Mouse (Mus musculus) limb, embryonic 13.5 days (tissue): Measurements from ENCODE around the gene Sf3b3. TPM values are rescaled to one million over a fixed set of nuclear protein-coding genes. Genes with fewer than 3 reads are reported as not detected.

Experiments used
- ATAC-seq: fragments of 200-750 bp; cut with Nextera tagmentation; 2 replicates; pipeline ENCODE4 v1.8.0; 2017; ENCODE audit warnings: low read depth, moderate number of reproducible peaks, moderate TSS enrichment; ENCODE audit not compliant: low FRiP score
- H3K27ac ChIP-seq: fragments of 300-500 bp; sonication (generic); 2 replicates; pipeline ENCODE4 v1.5.1; 2015; ENCODE audit warnings: inconsistent platforms, mild to moderate bottlenecking, moderate library complexity
- H3K27me3 ChIP-seq: fragments of 300-500 bp; sonication (generic); 2 replicates; pipeline ENCODE4 v1.6.1; 2015; ENCODE audit warnings: mild to moderate bottlenecking, inconsistent platforms
- H3K36me3 ChIP-seq: fragments of 300-500 bp; sonication (generic); 2 replicates; pipeline ENCODE4 v1.6.1; 2015; ENCODE audit warnings: inconsistent platforms, mild to moderate bottlenecking, moderate library complexity
- H3K4me1 ChIP-seq: fragments of 300-500 bp; sonication (generic); 2 replicates; pipeline ENCODE4 v1.6.1; 2015; ENCODE audit warnings: inconsistent platforms
- H3K4me2 ChIP-seq: fragments of 300-500 bp; sonication (generic); replicated peaks from 2 replicates; pipeline ENCODE4 v1.6.1; 2015; ENCODE audit warnings: inconsistent platforms, mild to moderate bottlenecking, moderate library complexity
- H3K4me3 ChIP-seq: fragments of 300-500 bp; sonication (generic); 2 replicates; pipeline ENCODE4 v1.5.1; 2015; ENCODE audit warnings: moderate library complexity, mild to moderate bottlenecking, inconsistent platforms
- H3K9ac ChIP-seq: fragments of 300-500 bp; sonication (generic); 2 replicates; pipeline ENCODE4 v1.6.1; 2015; ENCODE audit warnings: mild to moderate bottlenecking, inconsistent platforms
- H3K9me3 ChIP-seq: fragments of 300-500 bp; sonication (generic); 2 replicates; pipeline ENCODE4 v1.6.1; 2016; ENCODE audit warnings: inconsistent platforms
- WGBS: fragments of 180-500 bp; shearing (Covaris S2); methylation state at CpG from one replicate; pipeline ENCODE4 v1.1.7; 2015; 5-methylcytosine and 5-hydroxymethylcytosine counted together
- polyA plus RNA-seq: library from polyadenylated mRNA; unstranded; fragments of >200 nt; fragmentation: Nextera tagmentation; extraction: Ambion mirVana; gene quantifications from 2 replicates; pipeline ENCODE4 v1.2.1, GENCODE M21; 2015

The Sf3b3 gene
- polyA plus RNA-seq, 1 experiment from 2014 or later = 171 TPM

GRCm38 (mm10) chr8:110844941-110845340, 1.6 kb downstream of the Sf3b3 start:
- Histone ChIP-seq H3K27ac (no peak overlapping the region), H3K9ac (no peak overlapping the region), H3K4me3 (peak overlapping the region; percentile 89), H3K4me2 (peak overlapping the region; percentile 92), H3K9me3 (no peaks in the 10 kb centered on the region), H3K27me3 (no peaks in the 10 kb centered on the region), H3K36me3 (peaks cover 53% of the 10 kb centered on the region), H3K4me1 (peaks cover 30% of the 10 kb centered on the region)
- WGBS = 76% methylated on average over 3 of the region's 3 CpGs
- no peak for ATAC-seq

DNA sequence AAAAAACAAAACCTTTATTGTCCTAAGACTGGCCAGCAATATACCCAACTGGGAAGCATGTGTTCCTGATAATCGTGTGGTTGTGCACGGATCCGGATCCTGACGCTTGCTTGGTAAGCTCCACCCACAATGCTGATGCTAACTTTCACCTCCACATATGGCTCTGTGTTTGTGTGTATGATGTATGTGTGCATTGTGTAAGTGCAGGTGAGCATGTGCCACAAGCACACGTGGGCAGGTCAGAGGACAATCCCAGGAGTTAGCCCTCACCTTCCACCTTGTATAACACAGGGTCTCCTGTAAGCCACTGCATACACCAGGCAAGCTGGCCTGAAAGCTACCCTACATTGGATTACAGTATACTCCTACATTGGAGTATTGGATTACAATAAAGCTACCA, 3.4 kb downstream of the Sf3b3 start:
- no peak for ATAC-seq
- H3K36me3 ChIP-seq = peaks cover 64% of the 10 kb centered on the region

DNA sequence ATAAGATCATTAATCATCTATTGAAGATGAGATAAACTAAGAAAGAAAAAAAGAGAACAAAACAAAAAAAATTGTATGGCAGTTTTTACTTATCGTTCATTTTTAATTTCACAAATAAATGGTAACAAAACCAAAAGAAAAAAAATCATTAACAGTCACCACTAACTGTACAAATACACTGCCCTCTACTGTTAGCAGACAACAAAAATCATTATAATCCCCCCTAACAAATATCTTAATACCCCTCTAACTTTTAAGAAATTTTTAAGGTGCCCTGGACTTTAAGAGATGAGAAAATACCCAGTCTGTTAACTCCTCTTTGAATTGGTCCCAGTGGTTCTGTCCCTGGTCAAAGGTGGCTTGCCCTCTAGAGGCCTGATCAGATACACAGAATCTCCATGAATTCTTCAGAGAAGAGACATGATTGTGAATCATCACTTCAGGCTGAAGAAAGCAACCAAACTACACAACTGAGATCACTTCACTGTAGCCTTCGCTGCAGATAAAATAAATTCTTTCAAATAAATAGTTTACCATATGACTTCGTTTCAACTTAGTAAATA, 4.5 kb downstream of the Sf3b3 start:
- no peak for ATAC-seq
- Histone ChIP-seq H3K4me2 (no peak overlapping the region), H3K4me1 (peaks cover 18% of the 10 kb centered on the region), H3K9me3 (no peaks in the 10 kb centered on the region), H3K27ac (no peak overlapping the region), H3K36me3 (peaks cover 75% of the 10 kb centered on the region), H3K4me3 (no peak overlapping the region), H3K27me3 (no peaks in the 10 kb centered on the region), H3K9ac (no peak overlapping the region)
- WGBS = 93% methylated on average over 3 of the region's 3 CpGs

More for the DNA sequence above, 3.4 kb downstream of the Sf3b3 start:
- Histone ChIP-seq H3K9ac (no peak overlapping the region), H3K27ac (no peak overlapping the region), H3K4me2 (no peak overlapping the region), H3K4me1 (peaks cover 26% of the 10 kb centered on the region), H3K4me3 (no peak overlapping the region), H3K27me3 (no peaks in the 10 kb centered on the region), H3K9me3 (no peaks in the 10 kb centered on the region)
- 79% methylated on average over 5 of the region's 5 CpGs for WGBS

- H3K4me2 ChIP-seq = no peak overlapping the region
- no peaks in the 10 kb centered on the region for H3K27me3 ChIP-seq
- H3K4me1 ChIP-seq = no peaks in the 10 kb centered on the region
- no peak overlapping the region for H3K27ac ChIP-seq
- no peak overlapping the region for H3K9ac ChIP-seq
- H3K36me3 ChIP-seq = peaks cover 94% of the 10 kb centered on the region
- no peak overlapping the region for H3K4me3 ChIP-seq
- no peaks in the 10 kb centered on the region for H3K9me3 ChIP-seq
- 89% methylated on average over 3 of the region's 3 CpGs for WGBS
- no peak for ATAC-seq
These were observed 14.6 kb downstream of the Sf3b3 start for GRCm38 (mm10) chr8:110831956-110832355.

GRCm38 (mm10) chr8:110828511-110828910, 18.1 kb downstream of the Sf3b3 start:
- ATAC-seq = no peak
- Histone ChIP-seq H3K36me3 (peaks cover 95% of the 10 kb centered on the region), H3K4me3 (no peak overlapping the region), H3K4me1 (no peaks in the 10 kb centered on the region), H3K4me2 (no peak overlapping the region), H3K9me3 (no peaks in the 10 kb centered on the region), H3K27me3 (no peaks in the 10 kb centered on the region), H3K9ac (no peak overlapping the region), H3K27ac (no peak overlapping the region)
- 76% methylated on average over 3 of the region's 3 CpGs for WGBS

DNA sequence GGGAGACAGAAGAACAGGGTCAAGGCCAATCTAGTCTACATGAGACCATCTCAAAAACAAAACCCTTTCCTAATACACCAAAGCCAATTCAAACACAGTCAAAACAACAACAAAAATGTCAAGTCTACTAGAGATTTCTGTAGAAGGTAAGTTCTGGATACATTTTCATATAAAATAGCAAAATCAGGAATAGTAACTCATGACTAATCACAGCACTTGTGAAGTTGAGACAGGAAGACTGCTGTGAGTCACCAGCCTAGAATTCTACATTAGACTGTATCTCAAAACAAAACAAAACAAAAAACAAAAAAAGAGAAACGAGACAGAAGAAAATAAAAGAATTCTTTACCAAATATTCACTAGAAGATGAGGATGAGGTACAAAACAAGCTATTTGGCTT, 21.7 kb downstream of the Sf3b3 start:
- ATAC-seq = no peak

DNA sequence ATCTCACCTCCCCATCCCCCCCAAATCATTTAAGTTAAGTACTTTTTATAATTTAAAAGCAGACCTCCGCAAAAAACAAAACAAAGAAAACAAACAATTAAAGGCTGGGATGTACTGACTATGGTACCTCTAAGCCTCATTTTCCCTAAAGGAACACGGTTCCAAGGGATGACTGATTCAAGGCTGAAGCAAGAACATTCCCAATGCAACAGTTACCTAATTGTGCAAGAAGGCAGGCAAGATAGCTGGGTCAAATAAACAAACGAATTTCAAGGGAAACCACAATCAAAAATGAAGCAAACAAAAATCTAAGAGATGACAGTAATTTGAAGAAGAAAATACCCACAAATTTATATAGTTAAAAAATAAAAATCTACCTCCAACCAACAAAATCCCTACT, 24.6 kb downstream of the Sf3b3 start:
- Histone ChIP-seq H3K4me2 (no peak overlapping the region), H3K4me1 (no peaks in the 10 kb centered on the region), H3K9ac (no peak overlapping the region), H3K4me3 (no peak overlapping the region), H3K9me3 (no peaks in the 10 kb centered on the region), H3K27ac (no peak overlapping the region), H3K27me3 (no peaks in the 10 kb centered on the region), H3K36me3 (peaks cover 100% of the 10 kb centered on the region)
- 90% methylated on average over 3 of the region's 3 CpGs for WGBS
- no peak for ATAC-seq

More for the DNA sequence above, 21.7 kb downstream of the Sf3b3 start:
- H3K4me1 ChIP-seq = no peaks in the 10 kb centered on the region
- peaks cover 98% of the 10 kb centered on the region for H3K36me3 ChIP-seq
- no peaks in the 10 kb centered on the region for H3K27me3 ChIP-seq
- WGBS = 94% methylated on average over 1 of the region's 1 CpGs
- no peak overlapping the region for H3K9ac ChIP-seq
- no peak overlapping the region for H3K4me3 ChIP-seq
- no peaks in the 10 kb centered on the region for H3K9me3 ChIP-seq
- no peak overlapping the region for H3K27ac ChIP-seq
- H3K4me2 ChIP-seq = no peak overlapping the region

DNA sequence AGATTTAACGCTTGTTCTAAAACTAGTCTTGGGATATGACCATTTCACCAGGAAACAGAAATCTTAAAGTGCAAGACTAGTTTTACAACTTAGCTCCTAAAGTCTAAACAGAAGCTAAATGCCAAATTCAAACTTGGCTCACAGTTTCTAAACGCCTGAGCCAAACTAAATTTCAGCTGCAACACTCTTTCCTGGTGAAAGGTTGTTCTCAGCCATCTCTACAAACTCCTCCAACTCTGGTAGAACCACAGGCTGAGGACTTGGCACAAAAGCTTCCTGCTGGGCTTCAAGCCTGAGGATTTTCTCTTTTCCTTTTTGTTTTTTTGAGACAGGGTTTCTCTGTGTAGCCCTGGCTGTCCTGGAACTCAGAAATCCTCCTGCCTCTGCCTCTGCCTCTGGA, 26.3 kb downstream of the Sf3b3 start:
- Histone ChIP-seq H3K9me3 (no peaks in the 10 kb centered on the region), H3K4me1 (no peaks in the 10 kb centered on the region), H3K4me2 (no peak overlapping the region), H3K36me3 (peaks cover 100% of the 10 kb centered on the region), H3K27me3 (no peaks in the 10 kb centered on the region), H3K4me3 (no peak overlapping the region), H3K27ac (no peak overlapping the region), H3K9ac (no peak overlapping the region)
- WGBS = 92% methylated on average over 2 of the region's 2 CpGs
- no peak for ATAC-seq

- no peaks in the 10 kb centered on the region for H3K9me3 ChIP-seq
- WGBS = 87% methylated on average over 3 of the region's 3 CpGs
- H3K27ac ChIP-seq = no peak overlapping the region
- no peaks in the 10 kb centered on the region for H3K4me1 ChIP-seq
- no peak overlapping the region for H3K4me2 ChIP-seq
- no peak overlapping the region for H3K9ac ChIP-seq
- H3K36me3 ChIP-seq = peaks cover 100% of the 10 kb centered on the region
- no peak for ATAC-seq
- no peak overlapping the region for H3K4me3 ChIP-seq
- H3K27me3 ChIP-seq = no peaks in the 10 kb centered on the region
These were observed 28.0 kb downstream of the Sf3b3 start for GRCm38 (mm10) chr8:110818593-110818992.

GRCm38 (mm10) chr8:110816990-110817389, 29.6 kb downstream of the Sf3b3 start:
- WGBS = 90% methylated on average over 1 of the region's 1 CpGs

DNA sequence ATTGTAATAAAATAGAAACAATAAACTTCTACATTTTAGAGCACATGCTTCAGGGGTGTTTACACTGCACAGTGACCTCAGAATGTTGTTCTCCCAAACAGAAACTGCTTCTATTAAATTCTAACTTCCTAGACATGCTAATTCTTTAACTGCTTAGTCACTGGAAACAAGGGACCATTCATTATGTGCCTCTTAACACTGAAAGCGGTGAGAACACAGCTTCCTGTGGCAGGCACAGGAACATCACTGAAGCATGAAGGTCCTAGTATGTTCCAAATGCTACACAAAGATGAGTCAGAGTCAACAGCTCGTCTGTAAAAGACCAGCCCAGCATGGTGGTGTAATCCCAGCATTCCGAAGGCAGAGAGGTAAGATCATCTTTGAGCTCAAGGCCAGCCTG, 31.3 kb downstream of the Sf3b3 start:
- no peak for ATAC-seq
- Histone ChIP-seq H3K4me1 (no peaks in the 10 kb centered on the region), H3K4me3 (no peak overlapping the region), H3K27ac (no peak overlapping the region), H3K4me2 (no peak overlapping the region), H3K9ac (no peak overlapping the region), H3K36me3 (peaks cover 100% of the 10 kb centered on the region), H3K9me3 (no peaks in the 10 kb centered on the region), H3K27me3 (no peaks in the 10 kb centered on the region)
- WGBS = 86% methylated on average over 3 of the region's 3 CpGs

More at GRCm38 (mm10) chr8:110816990-110817389, 29.6 kb downstream of the Sf3b3 start:
- no peak for ATAC-seq
- Histone ChIP-seq H3K9me3 (no peaks in the 10 kb centered on the region), H3K4me1 (no peaks in the 10 kb centered on the region), H3K9ac (no peak overlapping the region), H3K27ac (no peak overlapping the region), H3K4me2 (no peak overlapping the region), H3K27me3 (no peaks in the 10 kb centered on the region), H3K36me3 (peaks cover 100% of the 10 kb centered on the region), H3K4me3 (no peak overlapping the region)

GRCm38 (mm10) chr8:110813081-110813812, 33.3 kb downstream of the Sf3b3 start:
- no peak for ATAC-seq
- no peaks in the 10 kb centered on the region for H3K27me3 ChIP-seq
- peaks cover 95% of the 10 kb centered on the region for H3K36me3 ChIP-seq
- 84% methylated on average over 7 of the region's 7 CpGs for WGBS
- no peak overlapping the region for H3K9ac ChIP-seq
- peaks cover 17% of the 10 kb centered on the region for H3K4me1 ChIP-seq
- H3K27ac ChIP-seq = no peak overlapping the region
- H3K9me3 ChIP-seq = no peaks in the 10 kb centered on the region
- no peak overlapping the region for H3K4me3 ChIP-seq
- no peak overlapping the region for H3K4me2 ChIP-seq
